Mouse (Mus musculus) urinary bladder, postnatal 36 days (tissue): Measurements from ENCODE around the gene Aktip.
A peak's percentile ranks its signal among the peaks of the same experiment; 100 is the strongest.

ENCODE experiments used
- DNase-seq, 2 experiments: peaks; one replicate each; pipeline ENCODE4 v3.0.0; 2022; ENCODE audit warnings: low spot score in 2 of 2, mixed read lengths in 1 of 2

Aktip gene

DNA sequence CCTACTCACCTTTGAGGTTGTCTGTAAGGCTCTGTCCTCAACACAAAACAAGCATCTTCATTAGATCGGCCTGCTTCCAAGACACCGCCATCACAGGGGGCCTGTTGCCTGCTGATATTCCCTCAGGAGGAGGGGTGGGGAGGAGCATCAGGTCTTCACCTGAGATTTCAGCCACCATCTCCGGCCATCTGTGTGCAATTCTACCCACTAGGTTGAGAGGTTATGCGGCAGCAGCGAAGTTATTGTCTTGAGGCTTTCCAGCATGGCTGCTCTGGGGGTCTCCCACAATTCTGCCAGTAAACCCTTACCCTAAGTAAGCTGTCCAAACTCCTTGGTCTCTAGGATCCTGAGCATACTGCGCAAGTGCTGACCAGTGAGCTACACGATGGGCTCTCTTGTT, at the start of gene Aktip:
Gene Aktip, minus strand, starts transcription at position 101 of the 400 bp plus-strand sequence.
- no peak for DNase-seq

- DNase-seq = no peak
These were observed 46.2 kb upstream of the Aktip start for GRCm38 (mm10) chr8:91245821-91246454.

DNA sequence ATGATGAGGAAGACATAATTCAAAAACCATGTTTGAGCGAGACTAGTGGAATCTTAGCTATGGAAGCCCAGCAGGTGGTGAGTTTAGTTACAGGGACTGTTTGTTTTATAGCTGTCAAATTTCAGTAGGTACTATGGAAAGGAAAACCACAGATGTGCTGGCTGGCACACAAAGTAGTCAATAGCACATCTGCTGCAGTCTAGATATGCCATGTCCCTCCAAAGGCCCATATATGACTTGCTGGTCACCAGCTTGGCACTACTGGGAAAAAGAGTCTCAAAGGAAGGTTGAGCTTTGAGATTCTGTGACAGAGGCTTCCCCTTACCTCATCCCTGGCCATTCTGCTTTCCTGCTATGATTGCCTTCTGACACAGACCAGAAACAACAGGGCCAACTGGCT, 42.9 kb upstream of the Aktip start:
- DNase-seq = no peak

DNA sequence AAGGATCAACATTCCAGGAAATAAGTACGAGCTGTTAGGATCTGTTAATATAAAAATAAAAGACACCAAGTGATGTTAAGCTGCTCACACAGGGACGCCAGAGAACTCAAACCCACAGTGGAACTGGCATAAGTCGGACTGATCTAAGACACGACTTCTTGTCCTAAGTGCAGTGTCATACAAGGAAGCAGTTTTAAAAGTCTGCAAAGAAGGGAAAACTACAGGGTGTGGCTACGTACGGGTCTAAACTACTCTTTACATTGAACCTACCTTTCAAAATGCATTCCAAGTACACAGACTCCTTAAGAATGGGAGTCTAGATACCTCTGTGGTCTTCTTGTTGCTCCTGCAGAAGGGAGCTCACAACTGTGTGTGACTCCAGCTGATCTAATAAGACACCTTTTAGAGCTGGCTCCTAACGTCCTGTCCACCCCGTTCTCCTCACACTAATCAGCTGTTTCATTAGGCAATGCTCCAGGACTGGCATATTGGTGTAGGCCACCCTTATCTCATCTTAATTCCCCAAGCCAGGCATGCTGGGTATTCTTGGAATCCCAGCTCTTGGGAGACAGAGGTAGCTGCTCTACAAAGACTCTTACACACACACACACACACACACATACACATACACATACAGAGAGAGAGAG, 42.2 kb upstream of the Aktip start:
- no peak for DNase-seq

DNA sequence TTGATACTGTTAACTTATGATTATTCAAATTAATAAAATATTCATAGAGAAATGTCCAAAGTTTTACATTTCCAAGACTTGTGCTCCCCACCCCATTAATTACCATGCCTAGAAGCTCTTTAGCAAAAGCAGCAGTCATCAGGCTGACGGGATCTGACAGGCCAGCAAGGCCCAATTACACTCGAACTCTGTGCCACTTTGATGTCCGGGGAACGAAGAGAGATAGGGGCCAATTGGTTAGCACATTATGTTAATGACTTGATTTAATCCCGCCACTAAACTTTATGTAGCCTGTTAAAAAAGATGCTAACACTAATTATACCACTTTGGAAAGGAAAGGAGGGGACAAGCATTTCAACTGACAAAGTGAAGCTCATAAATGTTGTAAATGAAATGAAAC, 41.6 kb upstream of the Aktip start:
- no peak for DNase-seq

DNA sequence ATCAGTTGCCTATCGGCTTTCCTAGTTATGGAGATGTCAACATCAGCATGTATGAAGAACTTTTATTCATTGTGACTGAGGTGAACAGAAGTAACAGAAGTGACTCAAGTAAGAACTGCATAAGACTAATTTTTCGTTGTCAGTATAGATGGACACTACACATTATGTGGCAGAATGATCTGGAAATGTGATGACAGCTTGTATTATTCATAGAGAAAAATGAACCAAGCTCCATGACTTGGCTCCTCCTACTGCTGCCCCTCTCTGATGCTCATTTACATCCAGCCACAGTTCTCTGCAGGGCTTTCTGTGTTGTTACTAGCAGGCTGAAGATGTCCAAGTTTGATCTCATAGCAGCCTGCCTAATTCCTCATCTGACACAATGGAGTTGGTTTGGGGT, 37.4 kb upstream of the Aktip start:
- no peak for DNase-seq

DNA sequence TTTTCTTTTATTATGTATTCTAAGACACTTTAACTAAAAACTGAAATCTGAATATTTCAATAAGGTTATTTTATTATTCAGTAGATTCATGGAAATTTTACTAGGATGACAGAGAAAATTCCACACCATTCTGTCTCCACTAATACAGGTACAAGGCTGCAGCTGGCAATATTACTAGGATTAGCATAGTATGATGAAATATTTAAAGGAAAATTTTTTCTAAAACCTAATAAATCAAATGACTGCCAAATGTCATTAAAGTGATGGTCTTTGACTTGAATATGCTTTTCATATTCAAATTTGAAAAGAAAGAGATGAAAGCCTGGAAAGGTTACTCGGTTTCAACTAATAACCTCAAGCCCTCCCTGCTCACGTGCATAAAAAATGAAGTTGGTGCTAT, 34.3 kb upstream of the Aktip start:
- DNase-seq = no peak

GRCm38 (mm10) chr8:91227421-91227841, 27.7 kb upstream of the Aktip start:
- DNase-seq = peak; percentile 52 to 57

DNA sequence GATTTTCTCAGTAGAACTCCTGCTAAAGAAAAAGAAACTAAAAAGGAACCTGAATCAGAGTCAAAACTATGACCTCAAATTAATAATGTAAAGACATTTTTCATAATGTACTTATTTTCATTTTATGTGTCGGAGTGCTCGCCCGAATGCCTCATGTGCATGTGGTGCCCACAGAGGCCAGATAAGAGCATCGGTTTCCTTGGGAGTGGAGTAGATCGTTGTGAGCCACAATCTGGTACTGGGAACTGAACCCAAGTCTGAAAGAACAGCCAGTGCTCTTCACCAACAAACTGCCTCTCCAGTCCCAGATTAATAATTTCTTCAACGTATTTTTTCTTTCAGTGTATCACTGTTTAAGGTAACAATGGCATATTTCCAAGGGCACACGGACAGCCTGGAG, 24.5 kb upstream of the Aktip start:
- no peak for DNase-seq

DNA sequence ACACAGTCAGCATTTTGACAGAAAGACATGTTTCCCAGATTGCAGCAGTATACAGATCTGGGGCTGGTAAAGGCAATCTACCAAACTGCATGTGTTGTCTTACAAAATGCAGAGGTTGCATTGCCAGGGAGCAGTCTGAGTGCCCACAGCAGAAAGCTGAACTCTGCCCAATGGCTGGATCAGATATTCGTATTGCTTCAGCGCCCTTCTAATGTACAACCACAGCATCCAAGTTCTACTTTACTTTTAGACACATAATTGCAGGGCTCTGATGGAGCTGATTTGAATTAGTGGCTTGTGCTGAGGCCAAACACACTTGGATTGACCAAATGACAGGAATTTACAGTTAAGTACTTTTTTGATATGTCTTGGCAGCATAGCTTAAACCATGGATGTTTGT, 22.1 kb upstream of the Aktip start:
- DNase-seq = no peak

DNA sequence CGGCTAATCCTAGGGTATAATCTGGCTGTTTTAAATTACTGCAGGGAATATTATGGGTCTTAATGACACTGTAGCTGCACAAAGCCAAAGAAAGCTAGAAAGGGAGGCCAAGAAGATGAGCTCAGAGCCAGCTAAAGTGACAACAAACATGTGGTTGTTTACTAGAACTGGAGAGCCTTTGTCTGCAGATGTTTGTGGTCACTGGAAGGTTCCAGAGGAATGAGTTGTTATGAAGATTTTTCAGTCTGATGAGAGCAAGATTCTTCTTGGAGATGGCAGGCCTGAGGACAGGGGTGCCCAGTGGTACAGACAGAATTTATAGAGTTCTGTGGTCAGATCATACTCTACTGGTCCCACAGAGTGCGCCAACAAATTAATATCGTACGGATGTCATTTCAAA, 18.5 kb upstream of the Aktip start:
- no peak for DNase-seq

DNA sequence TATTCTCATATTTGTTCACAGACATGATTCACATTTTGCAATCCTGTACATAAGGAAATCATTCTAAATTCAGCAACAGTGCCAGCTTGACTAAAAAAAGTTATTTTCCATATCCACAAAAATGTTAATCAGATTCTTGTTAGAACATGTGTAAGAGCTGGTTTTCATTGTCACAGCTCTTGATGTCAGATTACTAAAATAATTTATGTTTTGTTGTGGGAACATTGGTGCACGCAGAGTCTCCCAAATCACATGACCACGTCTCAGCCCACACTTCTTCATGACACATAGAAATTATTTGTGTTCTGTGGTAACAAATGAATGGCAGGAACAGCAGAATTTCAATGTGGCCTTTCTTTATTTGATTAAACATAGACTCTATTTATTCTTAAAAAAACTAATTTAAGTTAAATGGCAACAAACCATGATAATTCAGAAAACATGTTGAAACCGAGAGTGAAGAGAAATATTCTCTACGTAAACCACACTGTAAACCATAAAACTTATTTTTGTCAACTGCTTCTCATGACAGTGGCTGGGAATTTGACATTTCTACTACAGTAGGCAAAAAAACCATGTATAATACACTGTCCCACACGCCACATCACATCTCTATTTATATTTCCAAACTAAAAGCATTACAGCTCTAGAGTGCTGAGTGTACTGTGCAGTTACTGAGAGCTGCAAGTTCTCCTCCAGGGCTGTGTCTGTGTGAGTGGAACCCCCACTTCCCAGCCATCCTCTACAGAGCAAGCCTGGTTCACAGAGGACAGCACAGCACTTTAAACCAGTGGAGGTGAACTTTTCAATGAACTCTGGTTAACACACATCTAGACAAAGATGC, 17.5 kb upstream of the Aktip start:
- DNase-seq = no peak

DNA sequence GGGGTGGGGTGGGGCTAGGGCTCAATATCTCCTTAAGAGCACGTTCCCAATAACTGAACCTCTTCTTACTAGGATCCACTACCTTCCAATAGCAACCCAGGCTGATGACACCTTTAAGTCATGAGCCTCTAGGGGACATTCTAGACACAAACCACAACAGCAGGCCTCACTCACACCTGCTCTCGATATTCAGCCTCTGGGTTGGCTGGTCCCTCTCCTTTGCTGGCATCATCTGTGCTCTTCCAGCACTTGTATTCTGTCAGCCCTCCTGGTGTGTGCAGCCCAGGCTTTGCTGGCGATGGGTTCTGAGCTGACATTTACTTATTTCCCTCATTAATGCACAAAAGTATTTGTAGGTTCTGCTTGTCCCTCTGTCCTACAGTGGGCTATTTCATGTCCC, 14.5 kb upstream of the Aktip start:
- no peak for DNase-seq

DNA sequence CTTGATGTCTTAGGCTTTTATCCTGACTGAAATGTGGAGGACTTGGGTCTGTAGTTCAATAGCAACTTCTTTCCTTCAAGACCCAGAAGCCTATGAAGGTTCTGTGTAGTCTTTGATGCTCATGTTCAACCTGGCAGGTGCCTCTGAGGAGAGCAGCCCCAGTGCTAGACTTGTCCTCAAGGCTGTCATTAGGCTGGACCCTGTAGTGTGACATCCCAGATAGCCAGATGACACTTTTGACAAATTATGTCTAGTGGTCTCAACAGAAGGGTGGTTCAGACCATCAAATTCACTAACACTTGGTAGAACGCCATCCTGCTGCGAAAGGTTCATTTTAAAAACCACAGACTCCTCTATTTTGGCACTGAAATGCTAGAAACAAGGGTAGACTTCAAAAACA, 13.2 kb upstream of the Aktip start:
- DNase-seq = no peak

DNA sequence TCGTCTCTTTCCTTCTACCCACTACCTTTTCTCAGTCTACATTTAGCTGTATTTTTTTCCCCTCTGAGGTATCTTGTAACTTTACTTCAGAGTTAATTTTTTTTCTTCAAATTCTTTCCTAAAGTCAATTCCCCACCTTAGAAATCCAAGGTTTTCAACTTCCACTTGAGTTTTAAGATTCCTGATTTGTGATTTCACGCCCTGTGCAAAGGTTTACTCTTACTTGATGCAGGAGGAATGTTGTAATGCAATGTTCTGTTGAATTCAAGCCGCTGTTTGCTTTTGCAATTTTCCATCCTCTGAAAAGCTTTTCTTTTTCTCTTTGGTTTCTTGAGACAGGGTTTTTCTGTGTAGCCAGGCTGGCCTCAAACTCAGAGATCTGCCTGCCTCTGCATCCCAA, 9.9 kb upstream of the Aktip start:
- DNase-seq = no peak

- no peak for DNase-seq
These were observed 7.9 kb upstream of the Aktip start for GRCm38 (mm10) chr8:91207676-91208075.

DNA sequence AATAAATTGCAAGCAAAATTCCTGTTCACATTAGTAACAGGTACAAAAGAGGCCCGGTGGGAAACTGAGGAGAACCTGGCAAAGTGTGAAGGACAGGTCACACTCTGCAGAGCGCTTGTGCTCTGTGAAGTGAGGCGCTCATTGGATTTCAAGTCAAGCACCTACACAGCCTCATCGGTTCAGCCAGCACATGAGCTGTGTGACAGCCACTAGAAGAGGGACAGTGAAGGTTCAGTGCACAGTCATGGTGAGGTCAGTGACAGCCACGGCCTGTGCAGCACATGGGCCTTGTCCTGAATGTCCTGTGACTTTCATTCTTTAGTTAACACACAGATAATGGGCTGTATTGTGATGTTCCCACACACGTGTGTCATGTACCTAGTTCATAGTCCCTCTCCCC, 6.1 kb upstream of the Aktip start:
- no peak for DNase-seq

DNA sequence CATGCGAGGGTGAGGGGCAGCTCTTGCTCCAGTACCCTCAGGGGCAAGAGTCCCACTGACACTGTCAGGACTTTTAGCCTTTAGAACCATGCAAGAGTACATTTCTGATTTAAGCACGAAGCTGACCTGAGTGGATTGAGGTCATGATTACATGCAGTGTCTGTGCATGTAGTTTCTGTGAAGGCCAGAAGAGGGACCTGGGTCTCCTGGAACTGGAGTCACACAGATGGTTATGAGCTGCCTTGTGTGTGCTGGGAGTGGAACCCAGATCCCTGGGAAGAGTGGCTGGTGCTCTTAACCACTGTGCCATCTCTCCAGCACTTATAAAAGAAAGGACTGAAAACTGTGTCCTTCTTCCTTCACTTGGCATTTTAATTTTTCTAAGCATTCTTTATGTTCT, 1.4 kb upstream of the Aktip start:
- no peak for DNase-seq

GRCm38 (mm10) chr8:91198036-91198435, 1.7 kb downstream of the Aktip start:
- DNase-seq = no peak

DNA sequence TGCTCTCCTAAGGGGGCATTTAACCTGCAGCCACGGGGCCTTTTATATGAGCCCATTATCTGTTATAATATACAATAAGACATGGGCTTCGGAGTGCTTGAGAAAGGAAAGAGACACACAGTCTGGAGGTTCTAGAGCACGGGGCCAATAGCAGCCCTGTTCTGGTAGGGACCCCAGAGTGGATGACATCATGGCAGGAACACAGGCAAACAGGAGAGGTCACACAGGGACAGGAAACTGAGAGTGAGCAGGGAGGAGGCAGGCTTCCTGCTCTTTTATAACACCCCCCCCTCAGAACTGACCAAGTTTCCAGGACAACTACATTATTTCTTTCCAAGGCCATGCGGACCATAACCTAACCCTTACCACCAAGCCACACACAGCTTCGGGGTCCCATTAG, 2.5 kb downstream of the Aktip start:
- DNase-seq = no peak

- no peak for DNase-seq
These were observed 3.1 kb downstream of the Aktip start for GRCm38 (mm10) chr8:91196661-91197060.

DNA sequence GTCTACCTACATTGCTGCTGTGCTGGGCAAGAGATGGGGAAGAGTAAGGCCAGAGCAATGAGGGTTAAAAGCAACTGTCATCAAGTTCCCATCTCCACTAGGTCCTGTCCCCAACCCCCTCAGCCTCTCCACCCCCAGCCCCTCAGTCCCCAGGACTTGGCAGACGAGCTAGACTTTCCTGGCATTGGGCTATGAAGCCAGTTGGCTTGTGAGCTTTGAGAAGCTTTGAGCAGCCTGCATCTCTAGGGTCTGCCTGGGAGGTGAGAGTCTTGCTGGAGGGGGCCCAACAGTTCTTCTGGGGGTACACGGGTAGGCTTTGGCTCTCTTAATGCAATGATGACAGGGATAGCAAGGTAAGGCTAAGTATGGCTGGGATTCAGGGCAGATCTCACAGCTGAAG, 5.7 kb downstream of the Aktip start:
- DNase-seq = no peak

GRCm38 (mm10) chr8:91192941-91193340, 6.8 kb downstream of the Aktip start:
- no peak for DNase-seq
